Mouse (Mus musculus): ENCODE measurements around the gene Cux2.

GRCm38 (mm10) chr5:121835949-121836691 is 213.8 kb downstream of the Cux2 start:
- TF ChIP-seq RCOR1 (conservative IDR thresholded peaks at IDR 0.05; ENCODE audit: low read depth, low read length) = no peak
- no peak for TF ChIP-seq SMC3 (IDR thresholded peaks at IDR 0.05; ENCODE audit: low read depth, low read length)
